Mouse (Mus musculus) thymus, postnatal 4 days (tissue): ENCODE measurements around the gene Gtf2h4.

ENCODE experiments used
- DNase-seq: peaks from one replicate; pipeline ENCODE4 v3.0.0; 2021

Gtf2h4 gene

DNA sequence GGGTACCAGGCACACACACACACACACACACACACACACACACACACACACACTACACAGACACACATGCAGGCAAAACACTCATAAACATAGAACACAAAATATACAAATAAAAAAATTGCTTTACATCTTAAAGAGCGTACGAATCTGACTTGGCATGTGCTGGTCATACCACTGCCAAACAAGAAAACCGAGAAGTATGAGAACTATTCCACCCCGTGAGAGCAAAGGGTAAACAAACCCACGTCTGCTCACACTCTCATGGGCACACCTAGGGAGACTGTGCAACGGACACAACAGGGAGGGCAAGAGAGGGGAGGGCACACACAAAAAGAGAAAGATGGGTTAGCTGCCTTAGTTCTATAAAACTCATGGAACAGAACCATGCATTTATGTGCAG is 23.2 kb upstream of the Gtf2h4 start:
- DNase-seq: no peak

DNA sequence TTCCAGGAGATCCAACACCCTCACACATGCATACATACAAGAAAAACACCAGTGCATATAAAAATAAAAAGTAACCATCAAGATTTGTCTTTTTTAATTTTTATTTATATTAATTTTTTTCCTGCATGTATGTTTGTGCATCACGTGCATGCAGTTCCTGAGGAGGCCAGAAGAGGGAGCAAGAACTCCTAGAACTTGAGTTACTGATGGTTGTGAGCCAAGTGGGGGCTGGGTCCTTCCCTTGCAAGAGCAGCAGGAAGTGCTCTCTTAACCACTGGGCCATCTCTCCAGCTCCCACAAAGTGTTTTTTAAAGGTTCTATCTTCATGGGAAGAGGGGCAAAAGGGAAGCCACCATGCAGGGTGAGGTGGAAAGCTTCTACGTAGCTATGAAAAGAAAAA is 21.8 kb upstream of the Gtf2h4 start:
- DNase-seq: peak; percentile 84

- DNase-seq: no peak
Measured at GRCm38 (mm10) chr17:35693906-35694305, 20.4 kb upstream of the Gtf2h4 start.

DNA sequence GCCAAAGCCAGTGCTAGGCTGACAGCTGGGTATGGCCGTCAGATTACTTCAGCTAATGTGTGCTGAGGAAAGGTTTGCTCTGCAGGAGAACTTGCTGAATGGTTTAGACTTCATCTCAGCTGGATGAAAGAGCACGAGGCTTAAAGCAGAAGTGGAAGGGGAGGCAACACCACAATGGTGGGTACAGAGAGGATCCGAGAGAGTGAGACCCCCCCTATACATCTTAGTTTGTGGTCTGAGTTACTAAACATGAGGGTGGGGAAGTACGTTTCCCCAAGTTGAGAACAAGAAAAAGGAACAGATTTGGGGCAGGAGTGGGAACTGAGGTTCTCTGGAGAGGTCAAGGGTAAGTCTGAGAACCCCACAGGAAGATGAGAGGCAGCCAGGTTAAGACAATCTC is 18.8 kb upstream of the Gtf2h4 start:
- no peak for DNase-seq

DNA sequence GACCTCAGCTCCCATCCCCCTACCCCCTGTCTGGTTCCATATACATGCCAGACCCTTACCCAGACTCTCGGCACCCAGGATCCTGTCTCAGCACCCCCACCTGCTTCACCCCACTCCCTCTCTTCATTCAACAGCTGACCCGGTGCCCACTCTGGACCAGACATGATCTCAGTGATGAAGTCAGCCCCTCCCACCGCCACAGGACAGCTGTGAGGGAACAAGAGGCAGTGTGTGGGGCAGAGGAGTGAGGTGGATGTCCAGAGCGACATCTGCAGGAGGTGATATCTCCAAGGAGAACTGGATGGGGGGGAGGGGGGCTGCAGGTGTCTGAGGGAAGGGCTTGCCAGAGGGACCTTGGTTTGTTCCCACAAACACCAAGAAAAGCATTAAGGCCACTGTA is 18.3 kb upstream of the Gtf2h4 start:
- peak; percentile 14 for DNase-seq

GRCm38 (mm10) chr17:35689936-35690645 is 16.6 kb upstream of the Gtf2h4 start:
- DNase-seq: no peak

DNA sequence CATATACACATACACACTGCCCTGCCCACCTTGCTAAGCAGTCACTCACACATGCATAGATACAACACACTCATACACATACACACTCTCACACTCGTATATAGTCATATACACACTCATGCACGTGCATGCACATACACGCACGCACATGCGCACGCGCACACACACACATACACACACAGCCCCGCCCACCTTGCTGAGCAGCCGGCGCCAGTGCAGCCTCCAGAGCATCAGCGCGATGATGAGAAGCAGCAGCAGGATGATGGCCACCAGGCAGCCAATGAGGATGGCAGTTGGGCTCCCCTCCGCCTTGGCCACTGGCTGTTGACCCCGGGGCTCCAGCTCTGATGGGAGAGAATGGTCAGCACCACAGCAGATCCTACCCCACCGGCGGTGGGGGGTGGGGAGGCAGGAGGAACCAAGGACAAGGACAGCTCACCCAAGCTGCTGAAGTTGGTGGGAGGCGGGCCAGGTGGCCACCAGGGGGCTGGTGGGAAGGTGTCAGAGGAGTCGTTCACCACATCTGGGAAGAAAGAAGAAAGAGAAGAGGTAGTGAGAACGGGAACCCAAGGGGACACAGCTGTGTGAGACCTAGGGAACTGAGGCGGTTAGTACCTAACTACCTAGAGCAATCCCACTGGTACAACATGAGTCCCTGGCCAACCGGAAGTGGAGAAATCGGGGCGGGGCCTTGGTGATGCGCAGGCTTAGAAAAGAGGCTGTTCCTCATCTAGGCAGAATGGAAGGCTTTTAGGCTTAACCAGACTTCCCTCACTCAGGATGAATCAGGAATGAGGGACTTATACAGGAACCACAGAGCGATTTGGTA is 15.0 kb upstream of the Gtf2h4 start:
- peak; percentile 81 for DNase-seq

DNA sequence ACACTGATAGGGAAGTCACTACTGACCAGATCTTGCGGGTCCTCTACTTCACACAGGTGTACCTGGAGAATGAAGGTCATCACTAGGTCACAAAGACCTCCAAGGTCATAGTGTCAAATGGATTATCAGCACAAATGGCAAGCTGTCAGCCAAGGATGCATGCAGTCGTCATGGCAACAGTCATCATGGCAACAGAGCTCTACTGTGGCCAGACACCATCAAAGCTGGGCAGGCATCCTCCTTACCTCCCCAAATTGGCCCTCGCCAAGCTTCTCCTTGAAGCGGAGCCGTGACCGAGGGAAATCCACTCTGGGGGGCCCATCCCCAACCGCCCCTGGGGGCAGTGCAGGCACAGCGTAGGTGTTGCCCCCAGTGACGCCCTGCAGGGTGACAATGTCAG is 11.5 kb upstream of the Gtf2h4 start:
- no peak for DNase-seq

DNA sequence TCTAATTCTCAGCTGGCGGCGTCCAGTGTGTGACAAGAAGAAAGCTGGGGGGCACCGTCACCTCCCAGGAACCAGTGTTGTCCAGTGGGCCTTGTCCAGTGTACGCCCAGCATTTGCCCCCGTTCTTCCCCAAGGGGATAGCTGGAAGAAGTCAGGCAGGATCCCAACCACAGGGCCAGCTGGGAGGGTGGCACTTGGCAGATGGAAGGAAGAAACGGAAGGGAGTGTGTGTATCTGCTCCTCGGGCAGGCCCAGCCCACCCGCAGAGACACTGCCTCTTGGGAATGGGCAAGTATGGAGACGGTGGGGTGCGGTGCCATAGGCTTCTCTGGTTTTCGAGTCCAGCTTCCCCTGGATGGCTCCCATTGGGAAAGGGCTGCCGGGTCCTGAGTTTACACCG is 8.4 kb upstream of the Gtf2h4 start:
- DNase-seq: no peak

- DNase-seq: no peak
Measured at GRCm38 (mm10) chr17:35680591-35680990, 7.1 kb upstream of the Gtf2h4 start.

DNA sequence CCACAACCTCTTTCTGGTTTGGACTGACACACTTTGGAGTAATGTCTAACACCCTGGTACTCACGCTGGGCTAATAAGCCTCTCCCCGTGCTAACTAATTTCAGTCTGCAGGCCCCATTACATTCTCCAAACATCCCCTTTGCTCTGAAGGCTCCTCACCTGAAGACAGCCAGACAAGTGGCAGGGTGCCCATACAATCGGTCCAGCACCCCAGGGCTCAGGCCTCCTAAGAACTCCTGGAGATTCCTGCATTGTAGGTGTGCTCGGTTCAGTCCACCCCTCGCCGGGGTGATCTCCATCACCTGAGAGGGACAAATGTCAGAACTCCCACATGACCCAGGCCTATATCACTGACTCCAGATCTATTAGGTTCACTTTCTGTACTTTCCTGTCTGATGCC is 1.0 kb downstream of the Gtf2h4 start:
- DNase-seq: peak; percentile 54

DNA sequence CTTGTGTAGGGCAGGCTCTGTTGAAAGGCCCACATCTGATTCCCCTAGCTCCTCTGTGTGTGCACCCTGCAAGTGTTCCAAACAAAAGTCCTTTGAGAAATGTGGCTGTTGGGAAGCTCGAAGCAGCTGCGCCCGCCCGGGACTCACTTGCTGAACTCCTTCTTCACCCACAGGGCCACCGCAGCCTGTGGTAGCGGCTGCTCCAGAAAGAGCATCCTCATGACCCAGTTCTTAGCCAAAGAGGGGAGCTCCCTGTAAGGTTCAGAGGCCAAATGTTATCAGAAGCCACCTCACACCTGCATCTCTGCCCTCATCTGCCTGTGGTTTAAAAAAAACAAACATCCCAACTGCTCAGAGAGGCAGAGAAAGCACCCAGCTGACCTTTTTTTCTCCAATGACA is 1.7 kb downstream of the Gtf2h4 start:
- DNase-seq: peak; percentile 85

- peak; percentile 72 for DNase-seq
Measured at GRCm38 (mm10) chr17:35669731-35670130, 3.8 kb downstream of the Gtf2h4 start.

DNA sequence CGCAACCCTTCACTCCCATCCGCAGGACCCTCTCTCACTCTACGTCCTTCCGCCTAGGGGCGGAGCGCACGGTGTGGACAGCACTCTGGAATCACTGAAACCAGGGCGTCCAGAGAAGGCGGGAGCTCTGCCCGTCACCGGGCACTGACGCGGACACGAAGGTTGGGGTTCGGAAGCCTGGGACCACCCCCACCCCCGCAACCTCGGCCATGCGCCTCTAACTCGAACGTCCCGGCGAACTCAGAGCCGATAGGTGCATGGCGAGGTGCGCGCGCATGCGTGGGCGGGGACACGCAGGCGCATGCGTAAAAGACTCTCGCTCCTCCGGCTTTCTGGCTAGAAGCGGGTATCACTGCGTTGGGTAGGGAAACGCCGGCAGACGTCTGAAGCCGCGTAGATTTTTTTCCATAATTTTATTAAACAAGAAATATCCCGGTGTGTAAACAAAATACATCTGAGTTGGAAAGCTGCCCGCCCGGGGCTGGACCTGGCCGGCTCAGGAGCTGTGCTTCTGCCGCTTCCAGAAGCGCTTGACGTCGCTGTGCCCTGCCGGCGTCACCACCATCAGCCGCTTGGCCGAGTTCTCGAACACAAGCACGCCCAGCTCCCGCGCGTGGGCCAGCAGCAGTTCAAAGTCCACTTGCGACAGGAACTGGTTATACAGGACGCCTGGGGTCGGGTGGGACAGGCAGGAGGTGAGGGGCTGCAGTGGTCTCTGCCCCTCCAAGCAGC is 6.0 kb downstream of the Gtf2h4 start, which contains the start of gene Vars2:
Vars2 (minus strand) TSS at position 259 of the 732 bp plus-strand sequence.
- DNase-seq: peak; percentile 98

GRCm38 (mm10) chr17:35666851-35667256 is 6.7 kb downstream of the Gtf2h4 start:
- peak; percentile 71 for DNase-seq

- DNase-seq: peak; percentile 70
Measured at GRCm38 (mm10) chr17:35665957-35666515, 7.5 kb downstream of the Gtf2h4 start.

DNA sequence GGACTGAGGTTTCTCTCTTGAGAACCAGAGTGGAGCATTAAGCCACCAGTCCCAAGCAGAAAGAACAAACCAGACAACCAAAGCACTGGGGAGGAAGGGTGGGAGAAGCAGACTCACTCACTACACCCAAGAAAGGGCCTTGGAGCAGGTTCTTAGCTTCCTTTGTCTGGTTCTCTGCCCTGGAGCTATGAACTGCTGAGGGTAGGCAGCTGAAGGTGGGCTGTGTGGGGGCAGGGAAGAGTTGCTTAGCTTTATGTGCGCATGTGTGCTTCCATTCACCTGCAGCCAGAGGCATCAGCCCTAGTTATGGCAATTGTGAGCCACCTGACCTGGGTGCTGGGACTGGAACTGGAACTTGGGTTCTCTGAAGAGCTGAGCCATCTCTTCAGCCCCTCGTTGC is 20.5 kb downstream of the Gtf2h4 start:
- peak; percentile 33 for DNase-seq

GRCm38 (mm10) chr17:35649429-35649828 is 24.1 kb downstream of the Gtf2h4 start:
- no peak for DNase-seq

DNA sequence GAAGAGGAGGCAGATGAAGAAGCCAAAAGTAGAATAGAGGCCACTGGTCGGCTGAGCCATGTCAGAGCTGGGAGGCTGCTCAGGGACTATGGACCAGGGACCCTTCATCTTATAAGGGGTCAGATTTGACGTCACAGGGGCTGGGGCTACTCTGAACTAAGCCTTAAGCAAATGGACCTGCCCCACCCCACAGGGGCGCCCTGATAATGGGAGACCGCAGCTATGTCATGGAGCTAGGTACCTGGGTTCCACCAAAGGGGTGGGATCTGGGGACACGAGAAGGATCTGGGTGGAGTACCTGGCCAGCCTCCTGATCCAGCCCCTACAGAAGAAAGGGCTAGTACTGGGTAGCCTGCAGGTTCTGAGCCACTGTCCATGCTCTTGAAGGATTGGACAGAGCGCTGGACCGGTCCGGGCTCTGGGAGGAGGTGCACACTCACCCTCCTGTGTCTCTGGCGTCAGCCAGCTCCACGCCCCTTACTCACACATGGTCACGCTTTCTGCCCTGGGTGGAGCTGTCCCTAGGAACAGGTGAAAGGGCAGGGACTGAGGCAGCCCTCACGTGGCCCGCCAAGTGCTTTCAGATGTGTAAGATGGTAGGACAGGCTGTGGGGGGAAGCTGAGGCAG is 29.8 kb downstream of the Gtf2h4 start, which contains the start of gene Mucl3:
Mucl3 (minus strand) TSS at position 87 of the 628 bp plus-strand sequence.
- DNase-seq: no peak

DNA sequence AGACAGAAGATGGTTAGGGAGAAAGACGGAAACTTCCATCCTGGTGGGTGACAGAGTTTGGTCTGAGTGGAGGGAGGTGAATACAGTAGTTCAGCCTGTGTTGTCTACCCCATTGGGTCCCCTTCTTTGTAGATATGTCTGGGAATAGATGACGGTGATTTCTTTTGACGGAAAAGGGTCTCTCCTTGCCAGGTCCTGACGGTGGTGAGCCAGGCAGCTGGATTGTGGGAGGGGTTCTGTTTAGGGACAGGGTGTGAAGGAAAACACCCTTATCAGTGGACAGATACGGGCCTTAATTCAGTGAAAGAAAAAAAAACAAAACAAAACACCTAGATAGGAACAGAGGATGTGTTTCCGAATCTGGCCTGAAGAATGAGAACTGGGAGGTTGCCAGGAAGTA is 34.2 kb downstream of the Gtf2h4 start:
- no peak for DNase-seq

- peak; percentile 72 for DNase-seq
Measured at GRCm38 (mm10) chr17:35638475-35639190, 34.9 kb downstream of the Gtf2h4 start.

DNA sequence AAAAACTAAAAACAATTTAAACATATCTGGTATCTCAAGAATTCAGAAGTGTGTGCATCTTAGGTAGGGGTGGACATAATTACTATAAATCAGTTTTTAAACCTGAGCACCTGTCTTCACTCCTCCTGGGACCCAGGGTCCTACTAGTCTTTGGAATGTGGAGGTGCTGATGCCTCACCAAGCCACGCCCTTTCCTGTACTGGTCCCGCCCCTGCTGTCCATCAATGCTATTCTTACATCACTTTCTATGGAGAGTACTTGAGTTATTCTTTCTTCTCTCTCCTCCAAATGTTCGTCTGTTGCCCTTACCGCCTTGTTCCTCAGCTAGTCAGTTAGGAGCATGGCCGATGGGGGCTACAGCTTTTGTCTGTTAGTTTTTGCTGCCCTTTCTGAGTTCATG is 37.2 kb downstream of the Gtf2h4 start:
- peak; percentile 68 for DNase-seq
